Mouse (Mus musculus) olfactory bulb, adult 2 months (tissue): ENCODE measurements around the gene Fancl.

Experiments
- CTCF ChIP-seq: fragments of 200-500 bp; IDR thresholded peaks from 2 replicates; pipeline ENCODE4 v1.5.1; 2012; ENCODE audit warnings: low read depth, mild to moderate bottlenecking, low read length, moderate library complexity; ENCODE audit not compliant: insufficient read depth
- POLR2A ChIP-seq: fragments of 200-500 bp; IDR thresholded peaks from 2 replicates; pipeline ENCODE4 v1.6.1; 2012; ENCODE audit warnings: mild to moderate bottlenecking, low read depth, low read length, moderate library complexity; ENCODE audit not compliant: insufficient read depth

GRCm38 (mm10) chr11:26454081-26454480 is 68.1 kb downstream of the Fancl start:
- TF ChIP-seq CTCF (no peak), POLR2A (no peak)
